Mouse (Mus musculus) cerebellum, adult 2 months (tissue): ENCODE results near the gene Kcnq4. TPM values are rescaled to one million over a fixed set of nuclear protein-coding genes. Genes with fewer than 3 reads are reported as not detected.

Experiments used
- DNase-seq, 2 experiments: peaks; one replicate each; pipeline ENCODE4 v3.0.0; 2021
- H3K27ac ChIP-seq: fragments of 200-500 bp; 2 replicates; pipeline ENCODE4 v1.5.1; 2012; ENCODE audit warnings: low read length, control low read depth, inconsistent platforms; ENCODE audit not compliant: insufficient read depth
- H3K27me3 ChIP-seq: fragments of 200-500 bp; 2 replicates; pipeline ENCODE4 v1.6.1; 2012; ENCODE audit warnings: inconsistent platforms, mild to moderate bottlenecking, low read length, moderate library complexity; ENCODE audit not compliant: control insufficient read depth, insufficient read depth
- H3K4me1 ChIP-seq: fragments of 200-500 bp; 2 replicates; pipeline ENCODE4 v1.6.1; 2011; ENCODE audit warnings: low read length; ENCODE audit not compliant: control insufficient read depth, insufficient read depth
- H3K4me3 ChIP-seq: fragments of 200-500 bp; replicated peaks from 2 replicates; pipeline ENCODE3; 2011; ENCODE audit warnings: mild to moderate bottlenecking, low read depth, low read length, control low read depth; ENCODE audit not compliant: insufficient read depth
- CTCF ChIP-seq: fragments of 200-500 bp; IDR thresholded peaks from 2 replicates; pipeline ENCODE4 v1.5.1; 2011; ENCODE audit warnings: low read depth, mild to moderate bottlenecking, control low read depth, low read length, moderate library complexity, borderline replicate concordance; ENCODE audit not compliant: insufficient read depth
- POLR2A ChIP-seq: fragments of 200-500 bp; IDR thresholded peaks from 2 replicates; pipeline ENCODE4 v1.6.1; 2011; ENCODE audit warnings: low read length, control low read depth, borderline replicate concordance; ENCODE audit not compliant: insufficient read depth
- WGBS: fragments of 180-500 bp; shearing (Covaris S2); methylation state at CpG from one replicate; pipeline ENCODE4 v1.1.7; 2018; 5-methylcytosine and 5-hydroxymethylcytosine counted together
- polyA plus RNA-seq: library from polyadenylated mRNA; depleted of rRNA; stranded (reverse); fragments of >200 nt; gene quantifications from 2 replicates; pipeline ENCODE4 v1.2.3, GENCODE M21; 2012; rRNA removed

Kcnq4 gene
- 12.4 and 15.2 TPM in 2 replicates for polyA plus RNA-seq

DNA sequence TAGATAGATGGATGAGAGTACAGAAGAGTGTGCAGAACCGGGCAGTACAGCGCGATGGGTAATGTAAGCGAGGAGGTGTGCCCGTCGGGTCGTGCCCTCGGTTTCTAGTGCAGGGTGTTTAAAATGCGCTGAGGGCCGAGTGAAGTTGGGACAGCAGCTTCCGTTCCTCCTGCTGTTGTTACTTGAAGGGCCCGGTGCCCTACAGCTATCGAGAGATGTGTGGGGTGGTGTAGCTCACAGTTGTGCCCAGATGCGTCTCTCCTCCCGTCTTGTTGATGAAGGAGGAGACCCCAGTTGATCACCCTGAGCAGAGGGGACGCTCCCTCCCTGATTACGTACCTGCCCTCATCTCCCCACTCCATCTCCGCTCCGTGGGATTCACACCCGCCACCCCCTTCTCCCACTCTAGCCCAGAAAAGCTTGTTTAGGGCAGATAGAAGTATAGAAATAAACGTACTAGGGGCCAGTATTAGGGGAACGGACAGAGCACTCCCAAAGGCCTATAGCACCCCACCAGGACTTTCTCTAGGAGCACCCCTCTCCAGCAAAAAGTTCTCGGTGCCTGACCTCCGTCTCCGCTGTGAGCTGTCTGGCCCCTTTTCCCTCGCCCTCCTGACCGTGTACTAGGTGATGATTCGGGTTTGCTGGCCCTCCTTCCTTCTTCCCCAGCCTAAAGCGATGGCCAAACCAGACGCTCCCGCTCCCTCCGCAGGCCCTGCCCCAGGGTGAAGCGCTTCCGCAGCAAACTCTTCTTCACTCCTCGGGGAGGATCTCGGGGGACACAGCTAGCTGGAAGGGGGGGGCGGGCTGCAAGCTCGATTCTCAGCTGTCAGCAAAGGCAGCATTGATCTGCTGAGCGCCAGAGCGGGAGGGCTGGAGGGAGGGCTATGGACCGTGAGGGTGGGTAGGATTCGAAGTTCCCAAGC, at the start of gene Kcnq4:
Gene Kcnq4, minus strand, starts transcription at position 672 of the 926 bp plus-strand sequence.
- no peak for TF ChIP-seq CTCF
- Histone ChIP-seq H3K27me3 (no peaks in the 10 kb centered on the region), H3K4me1 (no peaks in the 10 kb centered on the region), H3K4me3 (peak within 1 kb of the TSS; percentile 44), H3K27ac (no peak within 1 kb of the TSS)
- 27% methylated on average over 42 of the region's 42 CpGs for WGBS
- no peak for DNase-seq

- Histone ChIP-seq H3K4me1 (peaks cover 2% of the 10 kb centered on the region; the same call in 1 of the 2 replicates), H3K27ac (no peak overlapping the region), H3K27me3 (no peaks in the 10 kb centered on the region), H3K4me3 (no peak overlapping the region)
- no peak for DNase-seq
- no peak for TF ChIP-seq POLR2A
- TF ChIP-seq CTCF: no peak
- 92% methylated on average over 2 of the region's 2 CpGs for WGBS
Measured at GRCm38 (mm10) chr4:120796687-120797086, 48.3 kb upstream of the Kcnq4 start.

DNA sequence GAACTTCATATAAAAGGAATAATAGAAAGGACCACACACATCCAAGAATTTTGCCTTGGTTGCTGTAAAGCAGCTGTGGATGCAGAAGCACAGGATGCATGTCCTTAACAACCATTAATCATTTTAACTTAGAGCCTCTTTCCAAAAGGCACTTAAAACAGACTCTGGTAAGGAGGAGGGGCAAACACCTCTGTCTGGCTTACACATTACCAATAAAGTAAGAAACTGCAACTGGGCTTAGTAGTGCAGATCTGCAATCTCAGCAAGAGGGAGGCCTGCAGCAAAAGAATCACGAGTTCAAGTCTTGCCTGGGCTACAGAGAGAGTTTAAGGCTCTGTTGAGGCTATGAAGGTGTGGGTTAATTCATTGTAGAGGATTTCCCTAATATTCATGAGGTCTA, 47.2 kb upstream of the Kcnq4 start:
- no peaks in the 10 kb centered on the region for H3K27me3 ChIP-seq
- no peak for TF ChIP-seq POLR2A
- TF ChIP-seq CTCF: no peak
- no peak overlapping the region for H3K4me3 ChIP-seq
- H3K4me1 ChIP-seq: peaks cover 8% of the 10 kb centered on the region; the same call in 1 of the 2 replicates
- no peak overlapping the region for H3K27ac ChIP-seq
- no peak for DNase-seq
- 95% methylated on average over 1 of the region's 1 CpGs for WGBS

GRCm38 (mm10) chr4:120792918-120793317, 44.5 kb upstream of the Kcnq4 start:
- H3K27me3 ChIP-seq: no peaks in the 10 kb centered on the region
- no peak for TF ChIP-seq CTCF
- no peak for TF ChIP-seq POLR2A
- peaks cover 14% of the 10 kb centered on the region; the same call in 1 of the 2 replicates for H3K4me1 ChIP-seq
- 84% methylated on average over 2 of the region's 2 CpGs for WGBS
- no peak for DNase-seq
- H3K27ac ChIP-seq: no peak overlapping the region
- H3K4me3 ChIP-seq: no peak overlapping the region

GRCm38 (mm10) chr4:120790027-120790426, 41.6 kb upstream of the Kcnq4 start:
- Histone ChIP-seq H3K4me1 (peaks cover 14% of the 10 kb centered on the region; the same call in 1 of the 2 replicates), H3K4me3 (no peak overlapping the region), H3K27me3 (no peaks in the 10 kb centered on the region), H3K27ac (peak overlapping the region; percentile 56; the same call in 1 of the 2 replicates)
- TF ChIP-seq POLR2A: no peak
- no peak for TF ChIP-seq CTCF
- WGBS: 15% methylated on average over 4 of the region's 4 CpGs
- DNase-seq: peak; percentile 33 to 77

DNA sequence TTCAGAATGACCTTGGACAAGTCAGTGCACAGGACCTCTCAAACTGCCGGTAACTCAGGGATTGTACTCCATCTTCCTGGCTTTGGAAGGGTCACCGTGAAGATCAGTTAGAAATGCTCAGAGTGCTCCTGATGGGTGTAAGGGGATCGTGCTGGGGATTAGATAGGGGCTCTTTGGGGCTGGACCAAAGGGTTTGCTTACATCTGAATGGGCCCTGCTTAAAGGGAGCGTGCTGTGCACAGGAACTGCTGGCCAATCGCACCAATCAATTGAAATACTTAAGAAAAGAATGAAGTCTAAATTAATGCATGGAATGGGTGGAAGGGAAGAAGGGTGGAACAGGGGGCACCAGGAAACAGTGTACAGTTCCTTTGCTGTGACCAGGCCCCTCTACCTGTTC, 7.4 kb upstream of the Kcnq4 start:
- Histone ChIP-seq H3K27ac (no peak overlapping the region), H3K27me3 (no peaks in the 10 kb centered on the region), H3K4me3 (no peak overlapping the region), H3K4me1 (no peaks in the 10 kb centered on the region)
- no peak for DNase-seq
- TF ChIP-seq CTCF (no peak), POLR2A (no peak)
- 61% methylated on average over 5 of the region's 5 CpGs for WGBS

- TF ChIP-seq POLR2A: no peak
- peak; percentile 88 for TF ChIP-seq CTCF
- H3K27me3 ChIP-seq: no peaks in the 10 kb centered on the region
- H3K4me3 ChIP-seq: no peak overlapping the region
- WGBS: 0% methylated on average over 1 of the region's 1 CpGs
- no peaks in the 10 kb centered on the region for H3K4me1 ChIP-seq
- H3K27ac ChIP-seq: no peak overlapping the region
- peak; percentile 61 to 70 for DNase-seq
Measured at GRCm38 (mm10) chr4:120755299-120755698, 6.9 kb upstream of the Kcnq4 start.

DNA sequence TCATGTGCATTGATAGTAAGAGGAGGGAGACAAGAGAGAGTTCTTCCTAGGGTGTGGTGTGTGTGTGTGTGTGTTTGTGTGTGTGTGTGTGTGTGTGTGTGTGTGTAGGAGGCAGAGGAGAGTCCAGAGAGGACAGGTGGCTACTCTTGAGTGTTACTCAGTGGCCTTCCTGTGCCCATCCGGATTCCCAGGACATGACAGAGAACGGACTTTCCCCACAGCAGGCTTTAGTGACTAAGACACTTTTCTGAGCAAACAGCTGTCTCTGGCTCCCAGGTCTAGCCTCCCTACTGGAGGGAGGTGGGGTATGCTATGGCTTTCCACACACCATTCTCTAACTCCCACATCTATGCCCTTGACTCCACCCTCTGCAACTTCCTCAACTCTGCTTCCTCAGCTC, 1.2 kb upstream of the Kcnq4 start:
- no peak for DNase-seq
- H3K4me1 ChIP-seq: no peaks in the 10 kb centered on the region
- TF ChIP-seq POLR2A (no peak), CTCF (no peak)
- H3K27ac ChIP-seq: no peak overlapping the region
- no peaks in the 10 kb centered on the region for H3K27me3 ChIP-seq
- 72% methylated on average over 2 of the region's 2 CpGs for WGBS
- H3K4me3 ChIP-seq: no peak overlapping the region

DNA sequence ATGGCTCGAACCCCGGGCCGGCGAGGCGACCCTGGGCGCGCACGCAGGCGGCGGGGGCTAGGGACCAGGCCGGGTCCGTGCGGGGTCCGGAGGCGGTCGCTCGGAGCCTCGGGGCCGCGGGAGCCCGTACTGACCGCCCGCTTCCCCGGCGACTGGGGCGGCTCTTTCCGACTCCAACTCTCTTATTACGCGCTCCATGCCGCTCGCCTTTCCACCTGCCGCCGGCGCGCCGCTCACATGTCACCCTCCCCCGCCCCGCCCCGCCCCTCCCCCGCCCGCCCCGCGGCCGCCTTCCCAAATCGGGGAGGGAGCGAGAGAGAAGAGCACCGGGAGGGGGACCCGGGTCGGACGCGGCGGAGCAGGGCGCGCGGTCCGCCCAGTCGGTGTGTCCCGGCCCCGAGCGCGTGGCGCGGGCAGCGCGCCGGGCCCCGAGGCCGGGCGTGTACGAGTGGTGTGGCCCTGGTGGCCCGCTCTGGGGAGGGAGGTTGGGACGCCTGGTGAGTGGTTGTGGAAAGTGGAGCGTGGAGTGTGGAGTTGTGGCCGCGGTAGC, 1.1 kb downstream of the Kcnq4 start:
- H3K27ac ChIP-seq: no peak overlapping the region
- peak overlapping the region; percentile 49 for H3K4me3 ChIP-seq
- TF ChIP-seq CTCF (no peak), POLR2A (no peak)
- no peaks in the 10 kb centered on the region for H3K4me1 ChIP-seq
- DNase-seq: peak; percentile 22 to 30
- under 1% methylated on average over 74 of the region's 75 CpGs for WGBS
- no peaks in the 10 kb centered on the region for H3K27me3 ChIP-seq
